Mouse (Mus musculus): ENCODE measurements around the gene Angptl2. TPM values are rescaled to one million over a fixed set of nuclear protein-coding genes. Genes with fewer than 3 reads are reported as not detected.
A peak's percentile ranks its signal among the peaks of the same experiment; 100 is the strongest.

Gene Angptl2
- polyA plus RNA-seq, 1 experiment from 2014 or later, result 30.3 TPM

DNA sequence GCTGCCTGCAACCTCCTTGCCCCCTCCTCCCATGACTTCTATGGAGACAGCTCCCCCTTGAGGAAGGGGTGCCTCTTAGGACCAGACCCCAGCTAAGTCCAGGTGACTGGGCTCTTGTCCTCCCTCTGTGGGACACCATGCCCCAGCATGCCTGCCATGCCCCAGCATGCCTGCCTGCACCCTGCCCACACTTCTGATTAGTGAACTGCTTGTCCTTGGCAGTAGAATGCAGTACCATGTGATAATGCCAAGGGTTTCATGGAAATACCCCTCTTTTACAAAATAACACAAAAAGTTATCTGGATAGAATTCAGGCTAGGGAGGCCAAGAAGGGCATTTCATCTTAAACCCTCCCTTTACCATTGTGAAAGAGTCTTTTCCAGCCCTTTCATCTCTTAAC lies 29.5 kb downstream of the Angptl2 start:
- DNase-seq, result no peak
- Histone ChIP-seq H3K4me1 (ENCODE audit: insufficient read depth) (no peaks in the 10 kb centered on the region), H3K9me3 (ENCODE audit: low read depth, low read length) (no peaks in the 10 kb centered on the region), H3K27ac (ENCODE audit: low read depth) (no peak overlapping the region), H3K4me3 (ENCODE audit: low read depth, low read length) (no peak overlapping the region), H3K9ac (no peak overlapping the region), H3K36me3 (ENCODE audit: insufficient read depth) (peaks cover 26% of the 10 kb centered on the region; the same call in 1 of the 2 replicates), H3K4me2 (no peak overlapping the region), H3K27me3 (ENCODE audit: insufficient read depth, low read length) (no peaks in the 10 kb centered on the region)
- TF ChIP-seq CTCF (IDR thresholded peaks at IDR 0.05; ENCODE audit: low read depth), result no peak; the same call in 1 of the 2 replicates
- no peak for ATAC-seq (ENCODE audit: insufficient read depth)

DNA sequence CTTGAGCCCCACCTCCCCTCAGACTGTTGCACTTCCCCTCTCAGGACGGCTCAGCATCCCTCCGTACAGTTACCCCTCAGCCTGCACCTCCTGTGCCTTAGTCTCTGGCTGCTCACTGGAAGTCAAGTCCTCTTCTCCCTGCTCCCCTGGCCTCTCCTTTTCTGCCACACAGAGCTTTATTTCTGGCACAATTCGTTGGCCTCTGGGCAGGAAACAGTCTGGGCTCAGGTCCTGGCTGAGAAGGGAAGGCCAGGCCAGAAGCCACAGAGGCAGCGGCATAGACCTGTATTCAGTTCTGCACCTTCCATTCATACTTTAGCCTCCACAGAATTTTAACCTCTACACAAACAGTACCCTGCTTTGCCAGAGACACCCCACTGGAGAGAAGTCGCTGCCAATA lies 31.0 kb downstream of the Angptl2 start:
- Histone ChIP-seq H3K36me3 (ENCODE audit: insufficient read depth) (peaks cover 26% of the 10 kb centered on the region; the same call in 1 of the 2 replicates), H3K9ac (no peak overlapping the region), H3K27me3 (ENCODE audit: insufficient read depth, low read length) (no peaks in the 10 kb centered on the region), H3K4me3 (ENCODE audit: low read depth, low read length) (no peak overlapping the region), H3K4me2 (no peak overlapping the region), H3K27ac (ENCODE audit: low read depth) (no peak overlapping the region), H3K9me3 (ENCODE audit: low read depth, low read length) (no peaks in the 10 kb centered on the region), H3K4me1 (ENCODE audit: insufficient read depth) (no peaks in the 10 kb centered on the region)
- no peak for TF ChIP-seq CTCF (IDR thresholded peaks at IDR 0.05; ENCODE audit: low read depth)
- 82% methylated on average over 5 of the region's 5 CpGs for WGBS
- no peak for ATAC-seq (ENCODE audit: insufficient read depth)
- DNase-seq, result no peak

DNA sequence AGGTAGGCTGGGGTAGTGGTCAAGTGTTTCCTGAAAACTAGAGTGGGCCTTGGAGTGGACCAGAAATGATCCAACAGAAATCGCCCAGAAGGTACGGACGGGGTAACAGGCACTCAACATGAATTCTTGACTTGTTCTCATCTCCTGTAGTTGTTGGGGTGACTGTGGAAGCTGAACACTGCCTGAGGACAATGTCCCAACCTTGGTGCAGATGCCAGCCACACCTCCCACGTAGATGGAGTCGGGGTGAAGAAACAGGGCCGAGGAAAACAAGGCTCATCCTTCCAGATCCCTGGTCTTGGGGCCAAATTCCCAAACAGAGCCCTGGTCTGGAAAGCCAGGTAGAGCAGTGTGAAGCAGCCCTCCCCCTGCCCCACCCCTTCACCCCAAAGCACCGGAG lies 32.7 kb downstream of the Angptl2 start:
- Histone ChIP-seq H3K9me3 (ENCODE audit: low read depth, low read length) (no peaks in the 10 kb centered on the region), H3K27me3 (ENCODE audit: insufficient read depth, low read length) (no peaks in the 10 kb centered on the region), H3K4me2 (no peak overlapping the region), H3K27ac (ENCODE audit: low read depth) (no peak overlapping the region), H3K4me3 (ENCODE audit: low read depth, low read length) (no peak overlapping the region), H3K36me3 (ENCODE audit: insufficient read depth) (peaks cover 23% of the 10 kb centered on the region; the same call in 1 of the 2 replicates), H3K4me1 (ENCODE audit: insufficient read depth) (no peaks in the 10 kb centered on the region), H3K9ac (no peak overlapping the region)
- no peak for ATAC-seq (ENCODE audit: insufficient read depth)
- TF ChIP-seq CTCF (IDR thresholded peaks at IDR 0.05; ENCODE audit: low read depth), result no peak
- 84% methylated on average over 7 of the region's 7 CpGs for WGBS
- DNase-seq, result no peak

DNA sequence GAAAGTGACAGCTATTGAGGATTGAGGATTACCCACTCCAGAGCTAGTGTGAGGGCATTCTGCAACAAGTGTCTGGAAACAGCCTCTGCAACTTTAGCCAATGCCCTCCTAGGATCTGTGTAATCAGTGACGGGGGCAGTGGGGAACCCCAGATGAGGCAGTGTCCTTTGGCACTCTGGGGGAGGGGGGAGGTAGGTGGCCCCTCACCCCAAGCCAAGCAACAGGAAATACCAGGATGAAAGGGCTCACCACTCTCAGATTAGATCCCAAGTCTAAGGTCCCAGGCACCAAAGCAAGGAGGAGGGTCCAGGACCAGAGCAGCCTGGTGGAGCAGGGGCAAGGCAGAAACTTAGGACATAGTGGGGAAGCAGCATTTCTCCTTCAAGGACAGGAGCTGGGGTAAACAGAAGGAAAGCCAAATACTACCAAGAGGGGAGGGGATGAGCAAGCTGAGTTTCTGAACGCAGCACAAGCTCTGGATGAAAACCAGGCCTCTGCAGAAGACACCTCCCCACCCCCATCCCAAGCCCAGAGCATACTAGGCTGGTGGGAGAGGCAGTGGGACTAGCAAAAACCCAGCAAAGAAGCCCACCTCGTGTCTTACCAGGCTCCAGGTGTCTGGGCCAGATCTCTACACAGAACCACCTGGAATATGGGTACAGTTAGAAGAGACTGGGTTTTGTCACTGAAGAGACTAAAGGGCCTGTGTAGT lies 34.2 kb downstream of the Angptl2 start:
- no peaks in the 10 kb centered on the region for H3K9me3 ChIP-seq (ENCODE audit: low read depth, low read length)
- DNase-seq (no peak), ATAC-seq (ENCODE audit: insufficient read depth) (no peak)
- no peak overlapping the region for H3K4me2 ChIP-seq
- peaks cover 16% of the 10 kb centered on the region; the same call in 1 of the 2 replicates for H3K36me3 ChIP-seq (ENCODE audit: insufficient read depth)
- WGBS, result 48% methylated on average over 3 of the region's 3 CpGs
- H3K27ac ChIP-seq (ENCODE audit: low read depth), result no peak overlapping the region
- H3K9ac ChIP-seq, result no peak overlapping the region
- no peak overlapping the region for H3K4me3 ChIP-seq (ENCODE audit: low read depth, low read length)
- H3K27me3 ChIP-seq (ENCODE audit: insufficient read depth, low read length), result no peaks in the 10 kb centered on the region
- H3K4me1 ChIP-seq (ENCODE audit: insufficient read depth), result 0 out of 2 replicates have a peak, but pooled peaks cover 4% of the 10 kb centered on the region
- TF ChIP-seq CTCF (IDR thresholded peaks at IDR 0.05; ENCODE audit: low read depth), result no peak

DNA sequence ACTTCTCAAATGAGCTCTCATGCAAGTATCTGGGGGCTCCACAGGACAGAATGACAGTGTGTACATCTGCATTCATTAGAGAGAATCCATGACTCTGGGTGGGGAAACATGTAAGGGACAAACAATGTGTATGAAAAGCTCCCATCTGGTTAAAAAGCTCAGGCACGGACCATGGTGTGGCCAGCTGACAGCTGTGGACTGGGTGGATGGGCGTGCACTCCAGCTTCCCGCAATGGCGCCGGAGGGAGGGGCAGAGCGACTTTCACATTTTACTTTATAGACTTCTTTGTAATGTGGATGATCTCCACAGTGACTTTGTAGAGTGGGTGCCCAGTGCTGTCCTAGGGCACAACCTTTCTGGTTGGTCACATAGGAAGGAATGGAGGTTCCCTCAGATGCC lies 36.9 kb downstream of the Angptl2 start:
- ATAC-seq (ENCODE audit: insufficient read depth), result no peak
- Histone ChIP-seq H3K36me3 (ENCODE audit: insufficient read depth) (no peaks in the 10 kb centered on the region), H3K4me3 (ENCODE audit: low read depth, low read length) (no peak overlapping the region), H3K4me2 (no peak overlapping the region), H3K9ac (no peak overlapping the region), H3K4me1 (ENCODE audit: insufficient read depth) (0 out of 2 replicates have a peak, but pooled peaks cover 4% of the 10 kb centered on the region), H3K9me3 (ENCODE audit: low read depth, low read length) (no peaks in the 10 kb centered on the region), H3K27me3 (ENCODE audit: insufficient read depth, low read length) (no peaks in the 10 kb centered on the region), H3K27ac (ENCODE audit: low read depth) (no peak overlapping the region)
- 79% methylated on average over 6 of the region's 6 CpGs for WGBS
- DNase-seq, result no peak
- no peak for TF ChIP-seq CTCF (IDR thresholded peaks at IDR 0.05; ENCODE audit: low read depth)

DNA sequence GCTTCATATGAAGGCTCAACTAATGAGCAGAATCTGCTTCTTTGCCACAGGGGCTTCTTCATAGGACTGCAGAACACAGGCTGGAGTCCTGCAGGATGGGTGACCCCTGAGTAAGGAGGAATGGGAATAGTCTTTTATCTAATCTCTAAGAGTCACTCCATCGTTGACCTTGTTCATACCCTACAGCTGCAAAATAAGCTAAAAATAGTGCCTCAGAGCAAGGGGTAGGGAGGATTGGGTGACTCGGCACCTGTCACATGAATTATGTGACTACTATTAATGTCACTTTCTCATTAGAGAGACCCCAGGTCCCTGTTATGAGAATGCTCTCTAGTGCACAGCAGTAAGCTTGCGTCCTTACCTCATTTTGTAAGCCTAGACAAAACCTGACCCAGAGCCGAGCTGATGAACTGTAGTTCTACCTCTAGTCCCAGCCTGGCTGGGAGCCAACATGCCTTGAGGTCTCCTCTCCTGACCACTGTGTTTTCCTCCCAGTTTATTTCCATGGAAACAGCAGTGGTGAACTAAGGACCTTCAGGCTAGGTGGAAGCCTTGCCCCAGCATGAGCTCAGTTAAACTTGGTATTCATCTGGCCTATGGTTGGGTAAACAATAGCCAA lies 37.8 kb downstream of the Angptl2 start:
- Histone ChIP-seq H3K9me3 (ENCODE audit: low read depth, low read length) (no peaks in the 10 kb centered on the region), H3K4me2 (no peak overlapping the region), H3K27me3 (ENCODE audit: insufficient read depth, low read length) (no peaks in the 10 kb centered on the region), H3K27ac (ENCODE audit: low read depth) (no peak overlapping the region), H3K4me3 (ENCODE audit: low read depth, low read length) (no peak overlapping the region), H3K36me3 (ENCODE audit: insufficient read depth) (no peaks in the 10 kb centered on the region), H3K9ac (no peak overlapping the region), H3K4me1 (ENCODE audit: insufficient read depth) (0 out of 2 replicates have a peak, but pooled peaks cover 4% of the 10 kb centered on the region)
- 43% methylated on average over 4 of the region's 4 CpGs for WGBS
- no peak for ATAC-seq (ENCODE audit: insufficient read depth)
- DNase-seq, result peak; percentile 34
- no peak for TF ChIP-seq CTCF (IDR thresholded peaks at IDR 0.05; ENCODE audit: low read depth)

DNA sequence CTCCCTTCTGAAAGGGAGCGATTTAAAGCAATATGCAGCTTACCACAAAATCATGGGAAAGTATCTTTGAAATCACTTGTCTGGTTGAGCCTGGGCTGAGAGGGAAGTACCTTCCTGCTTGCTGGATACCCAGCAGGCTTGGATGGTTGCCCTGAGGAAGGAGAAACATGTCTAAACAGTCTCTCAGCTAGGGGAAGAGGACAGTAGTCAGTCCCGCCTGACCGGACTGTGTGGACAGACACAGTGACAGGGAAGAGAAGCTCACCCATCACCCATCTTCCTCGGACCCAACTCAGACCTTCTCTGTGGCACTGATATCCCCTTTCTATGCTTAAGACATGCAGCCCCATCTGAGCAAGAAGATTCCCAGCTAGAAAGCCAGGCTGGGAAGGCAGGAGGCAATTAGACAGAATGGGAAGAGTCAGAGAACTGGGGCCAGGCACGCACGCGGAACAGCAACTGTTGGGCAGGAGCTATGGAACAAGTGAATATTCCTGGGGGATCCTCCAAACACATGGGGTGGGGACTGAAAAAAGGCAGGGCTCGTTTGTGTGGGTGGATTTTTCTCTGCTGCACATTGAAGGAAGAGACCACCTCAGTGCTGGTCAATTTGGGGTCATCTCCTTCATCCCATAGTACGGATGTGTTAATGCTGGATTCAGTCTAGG lies 38.6 kb downstream of the Angptl2 start:
- WGBS, result 70% methylated on average over 9 of the region's 9 CpGs
- TF ChIP-seq CTCF (IDR thresholded peaks at IDR 0.05; ENCODE audit: low read depth), result no peak
- no peak overlapping the region for H3K4me2 ChIP-seq
- no peaks in the 10 kb centered on the region for H3K27me3 ChIP-seq (ENCODE audit: insufficient read depth, low read length)
- no peak overlapping the region for H3K4me3 ChIP-seq (ENCODE audit: low read depth, low read length)
- H3K27ac ChIP-seq (ENCODE audit: low read depth), result no peak overlapping the region
- no peaks in the 10 kb centered on the region for H3K36me3 ChIP-seq (ENCODE audit: insufficient read depth)
- H3K4me1 ChIP-seq (ENCODE audit: insufficient read depth), result 0 out of 2 replicates have a peak, but pooled peaks cover 4% of the 10 kb centered on the region
- no peaks in the 10 kb centered on the region for H3K9me3 ChIP-seq (ENCODE audit: low read depth, low read length)
- DNase-seq (no peak), ATAC-seq (ENCODE audit: insufficient read depth) (no peak)
- no peak overlapping the region for H3K9ac ChIP-seq

All from lung, embryonic 14.5 days (tissue).